Mouse (Mus musculus) layer of hippocampus, adult 9-10 months (tissue): ENCODE results near the gene Gm16451.
"Not testable (repeated sequence)": the region's sequence is repeated elsewhere in the genome, so short reads cannot be mapped to it uniquely, and the experiment has no call there.

Source experiments
- DNase-seq: peaks from one replicate; pipeline ENCODE4 v3.0.0; 2022; ENCODE audit warnings: low spot score

The Gm16451 gene

GRCm38 (mm10) chr7:22118145-22118544 is at the start of gene Gm16451:
Gene Gm16451 (minus strand): TSS chr7:22118245.
- DNase-seq: not testable (repeated sequence)

DNA sequence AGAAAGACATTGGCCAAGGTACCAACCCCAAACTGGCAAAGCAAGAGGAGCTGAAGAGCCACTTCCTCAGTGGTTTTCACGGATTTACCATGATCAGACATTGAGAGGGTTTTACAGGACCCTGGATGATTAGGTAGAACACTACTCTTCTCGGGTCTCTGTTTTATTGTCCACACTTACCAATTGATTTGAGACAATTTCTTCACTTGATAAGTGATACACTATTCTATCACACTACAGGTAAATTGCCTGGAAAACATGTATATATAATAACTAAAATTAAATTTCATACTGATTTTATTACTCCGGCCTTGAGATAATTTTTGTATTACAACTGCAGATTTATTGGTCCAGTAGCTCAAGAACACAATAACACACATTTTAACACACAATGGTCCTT is 45.9 kb upstream of the Gm16451 start, which contains the start of gene Vmn1r142:
Gene Vmn1r142 (minus strand): TSS at position 101 of the 400 bp plus-strand sequence.
- not testable (repeated sequence) for DNase-seq

GRCm38 (mm10) chr7:22134641-22135040 is 16.6 kb upstream of the Gm16451 start, which contains the start of gene Gm10666:
Gene Gm10666 (minus strand): TSS chr7:22134741.
- DNase-seq: not testable (repeated sequence)

DNA sequence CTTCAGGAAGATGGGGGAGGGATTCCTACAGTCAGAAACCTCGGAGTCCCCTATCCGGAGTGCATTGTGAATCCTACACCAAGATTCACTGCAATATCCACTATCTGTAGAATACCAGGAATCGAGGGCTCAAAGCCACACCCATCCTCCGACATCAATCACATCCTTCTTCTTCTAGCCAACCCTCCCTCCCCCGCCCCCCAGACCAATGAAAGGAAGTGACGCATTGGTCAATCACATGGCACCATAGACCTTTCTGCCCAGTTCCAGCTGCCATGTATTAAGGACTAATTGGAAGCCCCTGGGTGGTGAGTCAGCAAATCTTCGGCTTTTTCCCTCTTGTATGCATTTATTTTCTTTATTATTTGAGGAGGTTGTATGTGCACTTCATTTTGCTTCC is 49.3 kb downstream of the Gm16451 start, which contains the start of gene Vmn1r139:
Gene Vmn1r139 (plus strand): TSS at position 301 of the 400 bp plus-strand sequence.
- not testable (repeated sequence) for DNase-seq
